Mouse (Mus musculus) ES-E14 (cell line): ENCODE data around the gene Cuedc1.

Experiments
- HCFC1 ChIP-seq: IDR thresholded peaks from 2 replicates; pipeline ENCODE4 v1.6.1; 2012; ENCODE audit warnings: low read length, inconsistent platforms, borderline replicate concordance; ENCODE audit not compliant: insufficient read depth
- MAFK ChIP-seq: IDR thresholded peaks from 2 replicates; pipeline ENCODE4 v1.6.1; 2014; ENCODE audit warnings: mild to moderate bottlenecking, low read depth, low read length, inconsistent platforms; ENCODE audit not compliant: insufficient read depth
- ZC3H11A ChIP-seq: IDR thresholded peaks from 2 replicates; pipeline ENCODE4 v1.6.1; 2012; ENCODE audit warnings: low read depth, mild to moderate bottlenecking, inconsistent platforms, low read length, borderline replicate concordance
- ZNF384 ChIP-seq: IDR thresholded peaks from 2 replicates; pipeline ENCODE4 v1.6.1; 2012; ENCODE audit warnings: low read depth, low read length, inconsistent platforms

DNA sequence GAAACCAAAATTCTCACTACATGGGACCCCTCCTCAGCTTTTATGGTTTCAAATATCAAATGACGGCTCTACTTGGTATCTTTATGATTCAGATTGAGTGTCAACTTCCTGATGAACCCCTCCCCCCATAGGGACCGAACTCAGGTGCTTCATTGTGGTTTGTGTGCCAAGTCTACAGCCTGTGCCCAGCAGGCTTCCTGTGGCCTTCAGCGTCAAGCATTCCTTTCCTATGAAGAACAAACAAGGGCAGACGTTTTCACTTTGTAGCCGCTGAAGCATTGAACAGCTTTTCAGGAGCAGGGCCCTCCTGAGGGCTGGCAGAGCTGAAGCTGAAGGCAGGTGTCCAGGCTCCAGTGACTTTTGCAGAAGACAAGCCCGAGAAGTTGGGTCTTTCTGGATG lies 115.9 kb downstream of the Cuedc1 start:
- no peak for TF ChIP-seq ZNF384
- TF ChIP-seq ZC3H11A = no peak
- TF ChIP-seq HCFC1 = no peak
- TF ChIP-seq MAFK = no peak
